Mouse (Mus musculus): ENCODE measurements at regions not wholly inside any gene's neighbourhood (a gene's known extent, or its start where the extent isn't known, plus 50 kb on each side); places are given as distances from the start of the nearest gene placed in this dataset.
A peak's percentile ranks its signal among the peaks of the same experiment; 100 is the strongest.

DNA sequence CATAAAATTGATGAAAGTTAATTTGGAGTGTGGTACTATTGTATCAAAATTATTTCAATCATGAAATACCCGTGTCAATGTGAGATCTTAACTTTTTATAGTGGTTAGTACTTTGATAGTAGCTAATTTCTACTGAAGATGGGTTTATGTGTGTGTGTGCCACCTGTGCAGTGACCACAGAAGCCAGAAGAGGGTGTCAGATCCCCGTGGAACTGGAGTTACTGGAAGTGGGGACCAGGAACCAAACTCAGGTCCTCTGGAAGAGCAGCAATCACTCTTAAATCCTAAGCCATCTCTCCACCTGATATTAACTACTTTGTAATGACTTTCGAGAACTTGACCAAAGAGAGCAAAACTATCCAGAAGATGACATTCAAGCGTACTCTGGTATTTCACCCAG, 517.4 kb downstream of the Defb40 start:
- no peak for DNase-seq
- no peaks in the 10 kb centered on the region for H3K4me1 ChIP-seq (ENCODE audit: control insufficient read depth, insufficient read depth, low read length)
- no peak overlapping the region for H3K27ac ChIP-seq (ENCODE audit: insufficient read depth, low read length)
- 67% methylated on average over 4 of the region's 4 CpGs for WGBS
- no peak overlapping the region for H3K4me3 ChIP-seq (replicated peaks; ENCODE audit: insufficient read depth, low read depth, low read length)
- TF ChIP-seq POLR2A (IDR thresholded peaks at IDR 0.05; ENCODE audit: borderline replicate concordance, insufficient read depth, low read length) (no peak), CTCF (IDR thresholded peaks at IDR 0.05; ENCODE audit: borderline replicate concordance, insufficient read depth, low read depth, low read length) (no peak)
- H3K27me3 ChIP-seq (ENCODE audit: control insufficient read depth, insufficient read depth, low read length): no peaks in the 10 kb centered on the region

DNA sequence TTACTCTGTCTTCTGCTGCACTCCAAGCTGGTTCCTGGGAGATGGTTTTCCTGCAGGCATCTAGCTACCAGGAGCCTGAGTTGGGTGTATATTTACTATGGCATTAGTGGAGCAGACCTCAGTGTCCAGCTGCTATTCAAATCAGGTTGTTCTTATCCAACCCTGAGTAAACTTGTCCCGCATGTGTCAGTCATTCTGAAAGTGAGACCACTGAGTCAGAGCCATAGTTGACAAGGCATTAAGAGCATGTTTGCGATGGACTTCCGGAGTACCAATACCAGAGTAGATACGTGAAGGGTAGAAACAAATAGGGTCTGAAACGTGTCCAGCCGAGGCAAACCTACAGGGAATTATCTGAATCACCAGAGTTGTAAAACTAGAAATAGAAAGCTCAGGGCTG, 520.6 kb downstream of the Defb40 start:
- TF ChIP-seq POLR2A (IDR thresholded peaks at IDR 0.05; ENCODE audit: borderline replicate concordance, insufficient read depth, low read length) (no peak), CTCF (IDR thresholded peaks at IDR 0.05; ENCODE audit: borderline replicate concordance, insufficient read depth, low read depth, low read length) (no peak)
- 94% methylated on average over 6 of the region's 6 CpGs for WGBS

DNA sequence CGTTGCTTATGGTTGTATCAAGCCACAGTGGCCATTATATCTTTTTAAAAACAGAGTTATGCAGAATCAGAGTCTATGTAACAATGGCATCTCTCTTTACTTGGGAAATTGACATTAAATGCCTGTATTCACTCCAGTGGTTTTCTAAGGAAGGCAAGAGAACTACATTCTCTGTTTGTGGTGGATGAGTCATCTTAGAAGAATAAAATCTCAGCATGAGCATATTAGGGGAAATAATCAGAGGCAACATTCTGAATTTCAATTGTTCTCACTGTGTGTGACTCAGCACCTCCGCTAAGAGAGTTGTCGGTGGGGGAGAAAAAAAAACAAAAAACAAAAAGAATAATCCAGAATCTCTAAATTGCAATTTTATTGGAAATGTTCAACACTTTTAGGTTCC, 529.0 kb downstream of the Defb40 start:
- H3K4me3 ChIP-seq (replicated peaks; ENCODE audit: insufficient read depth, low read depth, low read length): no peak overlapping the region
- DNase-seq: no peak
- 26% methylated on average over 3 of the region's 3 CpGs for WGBS

More for the DNA sequence above, 520.6 kb downstream of the Defb40 start:
- DNase-seq: no peak
- Histone ChIP-seq H3K4me1 (ENCODE audit: control insufficient read depth, insufficient read depth, low read length) (no peaks in the 10 kb centered on the region), H3K27me3 (ENCODE audit: control insufficient read depth, insufficient read depth, low read length) (no peaks in the 10 kb centered on the region), H3K4me3 (replicated peaks; ENCODE audit: insufficient read depth, low read depth, low read length) (no peak overlapping the region), H3K27ac (ENCODE audit: insufficient read depth, low read length) (no peak overlapping the region)

DNA sequence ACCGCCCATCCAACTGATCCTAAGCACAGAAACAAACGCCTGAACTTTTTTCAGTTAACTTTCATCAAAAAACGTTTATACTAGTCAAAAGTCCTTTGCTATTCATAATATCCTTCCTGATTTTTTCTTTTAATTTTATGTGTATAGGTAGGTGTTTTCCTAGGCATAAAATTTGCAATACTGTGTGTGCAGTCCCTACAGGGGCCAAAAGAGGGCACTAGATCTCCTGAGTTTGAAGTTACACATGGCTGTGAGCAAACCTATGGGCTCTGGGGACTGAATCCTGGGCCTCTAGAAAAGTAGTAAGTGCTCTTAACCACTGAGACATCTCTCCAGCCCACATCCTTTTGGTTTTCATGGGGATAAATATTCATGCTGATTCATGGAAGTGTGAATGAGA, 535.8 kb downstream of the Defb40 start:
- WGBS: 71% methylated on average over 3 of the region's 3 CpGs
- Histone ChIP-seq H3K27ac (ENCODE audit: insufficient read depth, low read length) (no peak overlapping the region), H3K27me3 (ENCODE audit: control insufficient read depth, insufficient read depth, low read length) (no peaks in the 10 kb centered on the region), H3K4me3 (replicated peaks; ENCODE audit: insufficient read depth, low read depth, low read length) (no peak overlapping the region), H3K4me1 (ENCODE audit: control insufficient read depth, insufficient read depth, low read length) (no peaks in the 10 kb centered on the region)
- DNase-seq: no peak
- TF ChIP-seq POLR2A (IDR thresholded peaks at IDR 0.05; ENCODE audit: borderline replicate concordance, insufficient read depth, low read length) (no peak), CTCF (IDR thresholded peaks at IDR 0.05; ENCODE audit: borderline replicate concordance, insufficient read depth, low read depth, low read length) (no peak)

More for the DNA sequence above, 529.0 kb downstream of the Defb40 start:
- TF ChIP-seq CTCF (IDR thresholded peaks at IDR 0.05; ENCODE audit: borderline replicate concordance, insufficient read depth, low read depth, low read length): no peak
- TF ChIP-seq POLR2A (IDR thresholded peaks at IDR 0.05; ENCODE audit: borderline replicate concordance, insufficient read depth, low read length): no peak
- H3K27me3 ChIP-seq (ENCODE audit: control insufficient read depth, insufficient read depth, low read length): no peaks in the 10 kb centered on the region
- no peak overlapping the region for H3K27ac ChIP-seq (ENCODE audit: insufficient read depth, low read length)
- H3K4me1 ChIP-seq (ENCODE audit: control insufficient read depth, insufficient read depth, low read length): no peaks in the 10 kb centered on the region

DNA sequence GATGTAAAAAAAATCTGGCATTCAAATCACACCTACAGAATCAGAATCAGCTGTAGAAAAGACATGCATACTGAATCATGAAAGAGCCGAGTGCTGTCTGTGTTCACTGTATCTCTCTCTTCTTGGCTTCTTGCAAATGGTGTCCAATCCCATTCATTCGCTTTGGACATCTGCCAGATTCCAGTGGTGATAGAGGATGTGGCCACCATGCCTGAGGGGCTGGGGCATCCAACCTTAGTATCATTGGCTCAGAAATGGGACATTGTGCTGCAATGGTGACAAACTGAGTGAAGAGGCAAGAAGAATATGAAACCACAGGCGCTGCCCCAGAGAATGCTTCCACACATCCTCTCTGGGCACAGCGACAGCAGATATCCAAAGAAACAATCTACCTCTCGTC, 555.2 kb downstream of the Defb40 start:
- 41% methylated on average over 5 of the region's 5 CpGs for WGBS
- TF ChIP-seq CTCF (IDR thresholded peaks at IDR 0.05; ENCODE audit: borderline replicate concordance, insufficient read depth, low read depth, low read length): no peak
- TF ChIP-seq POLR2A (IDR thresholded peaks at IDR 0.05; ENCODE audit: borderline replicate concordance, insufficient read depth, low read length): no peak
- no peaks in the 10 kb centered on the region for H3K4me1 ChIP-seq (ENCODE audit: control insufficient read depth, insufficient read depth, low read length)
- no peak overlapping the region for H3K27ac ChIP-seq (ENCODE audit: insufficient read depth, low read length)
- H3K27me3 ChIP-seq (ENCODE audit: control insufficient read depth, insufficient read depth, low read length): no peaks in the 10 kb centered on the region
- DNase-seq: peak in 1 of 2 experiments; percentile 4
- H3K4me3 ChIP-seq (replicated peaks; ENCODE audit: insufficient read depth, low read depth, low read length): no peak overlapping the region

DNA sequence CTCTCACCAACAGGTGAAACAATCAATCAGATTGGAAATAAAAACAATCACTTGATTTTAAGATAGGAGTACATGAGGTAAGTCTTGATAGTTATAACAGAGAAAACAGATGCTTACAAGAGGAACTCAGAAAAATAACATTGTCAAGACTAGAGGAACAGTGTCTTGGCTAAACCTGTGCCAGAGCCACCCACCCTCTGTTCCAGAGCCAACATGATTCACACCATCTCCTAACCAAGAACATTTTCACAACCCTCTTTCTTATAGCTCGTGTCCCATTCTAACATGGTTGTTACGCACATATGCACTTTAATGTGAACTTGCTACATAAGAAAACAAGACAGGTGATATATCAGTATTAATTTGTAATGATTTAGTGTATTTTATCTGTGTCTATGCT, 565.6 kb downstream of the Defb40 start:
- Histone ChIP-seq H3K4me3 (replicated peaks; ENCODE audit: insufficient read depth, low read depth, low read length) (no peak overlapping the region), H3K4me1 (ENCODE audit: control insufficient read depth, insufficient read depth, low read length) (no peaks in the 10 kb centered on the region), H3K27ac (ENCODE audit: insufficient read depth, low read length) (no peak overlapping the region), H3K27me3 (ENCODE audit: control insufficient read depth, insufficient read depth, low read length) (no peaks in the 10 kb centered on the region)
- TF ChIP-seq CTCF (IDR thresholded peaks at IDR 0.05; ENCODE audit: borderline replicate concordance, insufficient read depth, low read depth, low read length) (no peak), POLR2A (IDR thresholded peaks at IDR 0.05; ENCODE audit: borderline replicate concordance, insufficient read depth, low read length) (no peak)
- no peak for DNase-seq
- 82% methylated on average over 2 of the region's 2 CpGs for WGBS

DNA sequence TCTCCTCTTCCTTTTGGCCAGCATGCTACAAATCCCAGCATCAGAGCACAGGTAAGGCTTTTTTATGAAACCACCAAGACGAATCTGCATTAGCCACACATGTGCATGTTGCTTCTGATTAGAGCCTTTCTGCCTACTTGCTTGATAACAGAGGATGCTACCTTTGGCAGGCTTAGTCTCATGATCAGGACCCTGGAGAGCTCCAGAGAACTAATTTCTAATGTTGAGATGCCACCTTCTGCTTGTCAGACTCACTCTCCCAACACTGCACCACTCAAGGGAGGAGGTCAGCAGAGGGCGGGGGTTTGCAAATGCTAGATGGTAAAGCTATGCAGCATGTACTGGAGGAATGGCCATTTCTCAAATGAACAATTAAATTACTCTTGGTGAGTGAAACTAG, 571.6 kb downstream of the Defb40 start:
- H3K4me3 ChIP-seq (replicated peaks; ENCODE audit: insufficient read depth, low read depth, low read length): no peak overlapping the region
- TF ChIP-seq CTCF (IDR thresholded peaks at IDR 0.05; ENCODE audit: borderline replicate concordance, insufficient read depth, low read depth, low read length) (no peak), POLR2A (IDR thresholded peaks at IDR 0.05; ENCODE audit: borderline replicate concordance, insufficient read depth, low read length) (no peak)
- WGBS: 63% methylated on average over 2 of the region's 2 CpGs
- H3K4me1 ChIP-seq (ENCODE audit: control insufficient read depth, insufficient read depth, low read length): no peaks in the 10 kb centered on the region
- no peak overlapping the region for H3K27ac ChIP-seq (ENCODE audit: insufficient read depth, low read length)
- DNase-seq: no peak
- no peaks in the 10 kb centered on the region for H3K27me3 ChIP-seq (ENCODE audit: control insufficient read depth, insufficient read depth, low read length)

DNA sequence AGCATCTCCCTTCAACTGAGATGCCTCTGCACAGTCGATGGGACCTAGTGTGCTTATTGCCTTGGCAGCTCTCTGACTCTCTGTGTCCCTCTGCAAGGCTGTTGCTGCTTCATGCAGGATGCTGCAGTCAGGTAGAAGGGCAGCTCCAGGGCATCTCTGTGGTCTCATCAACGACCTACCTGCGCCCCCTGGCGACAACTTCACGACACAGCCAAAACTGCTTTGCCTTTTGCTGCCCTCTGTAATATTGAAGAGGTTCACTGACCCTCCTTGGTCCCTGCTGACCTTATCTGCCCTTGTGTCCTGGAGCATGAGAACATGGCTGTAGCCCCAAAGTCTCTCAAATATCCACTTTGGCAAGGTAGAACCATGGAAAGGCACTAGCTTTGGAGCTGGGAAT, 589.7 kb downstream of the Defb40 start:
- TF ChIP-seq POLR2A (IDR thresholded peaks at IDR 0.05; ENCODE audit: borderline replicate concordance, insufficient read depth, low read length): no peak
- TF ChIP-seq CTCF (IDR thresholded peaks at IDR 0.05; ENCODE audit: borderline replicate concordance, insufficient read depth, low read depth, low read length): peak; percentile 36; the same call in 1 of the 2 replicates
- WGBS: 4% methylated on average over 5 of the region's 5 CpGs
- H3K4me1 ChIP-seq (ENCODE audit: control insufficient read depth, insufficient read depth, low read length): no peaks in the 10 kb centered on the region

More for the DNA sequence above, 589.7 kb downstream of the Defb40 start:
- H3K27ac ChIP-seq (ENCODE audit: insufficient read depth, low read length): no peak overlapping the region
- peak; percentile 13 to 32 for DNase-seq
- no peak overlapping the region for H3K4me3 ChIP-seq (replicated peaks; ENCODE audit: insufficient read depth, low read depth, low read length)
- H3K27me3 ChIP-seq (ENCODE audit: control insufficient read depth, insufficient read depth, low read length): no peaks in the 10 kb centered on the region
